Mouse (Mus musculus): Measurements from ENCODE around the gene Get4.
A peak's percentile ranks its signal among the peaks of the same experiment; 100 is the strongest.

Gene Get4

DNA sequence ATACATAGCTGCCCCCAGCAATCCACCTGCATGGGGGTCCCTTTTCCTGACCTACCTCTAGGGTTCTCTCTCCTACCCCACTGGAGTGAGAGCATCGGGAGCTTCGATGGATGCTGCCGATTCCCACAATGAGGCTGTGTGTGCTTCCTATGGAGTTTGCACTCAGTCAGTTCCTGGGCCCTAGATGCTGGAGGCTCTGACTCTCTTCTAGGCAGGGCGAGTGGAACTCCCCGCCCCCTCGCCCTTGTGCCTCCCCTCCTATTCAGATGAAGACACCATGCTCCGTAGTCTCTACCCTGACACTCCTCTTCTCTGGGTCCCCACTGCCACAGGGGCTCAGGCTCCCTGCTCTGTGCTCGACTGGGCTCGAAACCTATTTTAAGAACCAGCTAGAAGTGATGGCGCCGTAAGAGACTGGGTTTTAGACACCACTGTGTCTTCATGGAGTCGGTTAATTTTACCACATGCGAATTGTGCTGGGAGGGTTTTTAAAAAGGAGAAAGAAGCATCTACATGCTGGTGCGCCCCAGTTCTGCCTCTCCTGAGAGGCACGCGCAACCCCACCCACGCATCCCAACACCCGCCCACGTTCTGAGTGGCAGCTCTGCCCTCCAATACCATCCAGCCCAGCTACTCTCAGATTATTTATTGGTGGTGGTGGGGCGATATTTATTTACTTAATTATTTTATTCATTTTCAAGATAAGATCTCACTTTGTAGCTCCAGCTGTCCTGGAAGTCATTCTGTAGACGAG is 65.8 kb downstream of the Get4 start:
- peak; percentile 43 for DNase-seq (ENCODE audit: low spot score)

Measured in testis, postnatal 14 days (tissue).